12 mouse cellular contexts compared by ENCODE assay signal in genomic region chr3:84335421-84336073, GRCm38 (mm10). TPM values are rescaled to one million over a fixed set of nuclear protein-coding genes. Genes with fewer than 3 reads are reported as not detected.
DNase-seq lines count a peak whose midpoint lies in the region; ATAC-seq and TF ChIP-seq lines count a peak whose summit lies in the region.
"Had no signal": no experiment of that assay in that cellular context is flagged by ENCODE, and none has a peak within 500 bp of the region (broad histone marks: within the 10 kb centered on the region; RNA-seq: fewer than 3 reads in every experiment).

No protein-coding gene starts in this region.

- no peaks in the 10 kb centered on the region for H3K9me3 ChIP-seq in heart, postnatal 0 days (replicated peaks; ENCODE audit: control insufficient read depth, low read length)
- H3K9me3 ChIP-seq in CH12.LX (replicated peaks; ENCODE audit: low read length): no peaks in the 10 kb centered on the region
- H3K9me3 ChIP-seq in embryonic facial prominence, embryonic 14.5 days (ENCODE audit: control insufficient read depth, low read length): no peaks in the 10 kb centered on the region
- H3K9me3 ChIP-seq in hindbrain, postnatal 0 days (ENCODE audit: low read length): no peaks in the 10 kb centered on the region
- H3K9me3 ChIP-seq: embryonic facial prominence, embryonic 12.5 days had no signal

- 52% methylated on average over 8 of the region's 8 CpGs for WGBS in heart, postnatal 0 days
- WGBS in embryonic facial prominence, embryonic 14.5 days: 44% methylated on average over 8 of the region's 8 CpGs
- WGBS in hindbrain, postnatal 0 days: 36% methylated on average over 8 of the region's 8 CpGs

- in situ Hi-C loops in CH12.LX (cut with MboI; ENCODE audit: low pct_ligation_motif_present, low pct_unique_long_range_greater_than_20kb, low sequenced_read_pairs): loop anchor here (25.0 kb wide), 2 partner anchors 327 to 552 kb away; partner anchors contain the start of gene Tmem154

- no peak for TF ChIP-seq CTCF in heart, postnatal 0 days (IDR thresholded peaks at IDR 0.05; ENCODE audit: low read depth)
- TF ChIP-seq CTCF in CH12.LX (conservative IDR thresholded peaks at IDR 0.05 in 1 of 2, IDR thresholded peaks at IDR 0.05 in 1 of 2; ENCODE audit: low read depth in 2 of 2, low read length in 2 of 2): no peak
- TF ChIP-seq CTCF in hindbrain, postnatal 0 days (IDR thresholded peaks at IDR 0.05; ENCODE audit: low read depth): no peak

- 0 out of 2 replicates have a peak overlapping the region, but pooled peaks have one; percentile 55 for H3K4me2 ChIP-seq in heart, postnatal 0 days (ENCODE audit: low read depth, low read length)
- peak overlapping the region; percentile 55 for H3K4me2 ChIP-seq in CH12.LX (ENCODE audit: insufficient read depth, low read depth, poor library complexity, severe bottlenecking)
- peak overlapping the region; percentile 47; the same call in 1 of the 2 replicates for H3K4me2 ChIP-seq in embryonic facial prominence, embryonic 14.5 days (ENCODE audit: low read depth, low read length)
- H3K4me2 ChIP-seq in hindbrain, postnatal 0 days (ENCODE audit: low read depth, low read length): peak overlapping the region; percentile 58

- no peaks in the 10 kb centered on the region for H3K36me3 ChIP-seq in heart, postnatal 0 days (replicated peaks; ENCODE audit: control insufficient read depth, insufficient read depth, low read length)
- H3K36me3 ChIP-seq in CH12.LX (replicated peaks in 1 of 2; ENCODE audit: control insufficient read depth in 1 of 2, insufficient read depth in 1 of 2, low read length in 1 of 2): no peaks in the 10 kb centered on the region
- H3K36me3 ChIP-seq in embryonic facial prominence, embryonic 14.5 days (ENCODE audit: control insufficient read depth, insufficient read depth, low read length): no peaks in the 10 kb centered on the region
- H3K36me3 ChIP-seq in hindbrain, postnatal 0 days (ENCODE audit: insufficient read depth, low read length): no peaks in the 10 kb centered on the region
- H3K36me3 ChIP-seq: embryonic facial prominence, embryonic 12.5 days had no signal

- no peak for TF ChIP-seq RAD21 in CH12.LX (IDR thresholded peaks at IDR 0.05; ENCODE audit: low read depth, low read length)

- peak; percentile 66 for TF ChIP-seq POLR2A in CH12.LX (IDR thresholded peaks at IDR 0.05; ENCODE audit: low read depth, low read length)

- dilution Hi-C loops in CH12.LX (cut with MboI; ENCODE audit: extremely low pct_ligation_motif_present, extremely low pct_unique_long_range_greater_than_20kb, low sequenced_read_pairs): no loop called here

- no peak overlapping the region for H3K4me3 ChIP-seq in heart, postnatal 0 days (ENCODE audit: low read depth, low read length)
- H3K4me3 ChIP-seq in CH12.LX (replicated peaks in 1 of 3; ENCODE audit: low read depth in 2 of 3, low read length in 2 of 3, poor library complexity in 1 of 3): no peak overlapping the region
- H3K4me3 ChIP-seq in embryonic facial prominence, embryonic 14.5 days (ENCODE audit: low read depth, low read length): no peak overlapping the region
- H3K4me3 ChIP-seq in hindbrain, postnatal 0 days (ENCODE audit: low read length): no peak overlapping the region

- no peaks in the 10 kb centered on the region for H3K79me2 ChIP-seq in CH12.LX (replicated peaks; ENCODE audit: control insufficient read depth, extremely low read depth, insufficient read depth, poor library complexity, severe bottlenecking)

- no peak overlapping the region for H3K9ac ChIP-seq in heart, postnatal 0 days (replicated peaks; ENCODE audit: low read depth, low read length)
- H3K9ac ChIP-seq in CH12.LX (ENCODE audit: insufficient read depth, low read depth): 0 out of 2 replicates have a peak overlapping the region, but pooled peaks have one; percentile 14
- H3K9ac ChIP-seq in embryonic facial prominence, embryonic 14.5 days (ENCODE audit: low read depth, low read length): no peak overlapping the region
- no peak overlapping the region for H3K9ac ChIP-seq in hindbrain, postnatal 0 days (replicated peaks; ENCODE audit: low read length)
- H3K9ac ChIP-seq: embryonic facial prominence, embryonic 12.5 days had no signal

- H3K27me3 ChIP-seq in heart, postnatal 0 days (ENCODE audit: control insufficient read depth, insufficient read depth, low read length): 0 out of 2 replicates have a peak, but pooled peaks cover 3% of the 10 kb centered on the region
- peaks cover 3% of the 10 kb centered on the region for H3K27me3 ChIP-seq in CH12.LX (replicated peaks)
- H3K27me3 ChIP-seq in embryonic facial prominence, embryonic 14.5 days (replicated peaks; ENCODE audit: control insufficient read depth, insufficient read depth, low read length): 0 out of 2 replicates have a peak, but pooled peaks cover 6% of the 10 kb centered on the region
- no peaks in the 10 kb centered on the region for H3K27me3 ChIP-seq in hindbrain, postnatal 0 days (ENCODE audit: insufficient read depth, low read length)

- no peak for DNase-seq in heart, postnatal 0 days (ENCODE audit: low spot score)
- no peak for DNase-seq in heart, adult 18-20 months
- no peak for DNase-seq in CH12.LX (ENCODE audit: extremely low read depth)
- no peak for DNase-seq in embryonic facial prominence, embryonic 14.5 days (ENCODE audit: low spot score)
- no peak for DNase-seq in hindbrain, postnatal 0 days (ENCODE audit: low spot score)
- DNase-seq in layer of hippocampus, adult 9-10 months (ENCODE audit: low spot score): no peak
- DNase-seq in gastrocnemius, postnatal 14 days: no peak
- DNase-seq in adrenal gland, postnatal 10 days: no peak
- DNase-seq: cerebellum, adult 9-11 months; layer of hippocampus, adult 9-11 months; right cerebral cortex, postnatal 14 days had no signal

- ATAC-seq in heart, postnatal 0 days (ENCODE audit: insufficient read depth, low read depth): no peak
- no peak for ATAC-seq in embryonic facial prominence, embryonic 14.5 days (ENCODE audit: low read depth)
- no peak for ATAC-seq in hindbrain, postnatal 0 days

- no peak for TF ChIP-seq EP300 in heart, postnatal 0 days (IDR thresholded peaks at IDR 0.05; ENCODE audit: low read depth)
- TF ChIP-seq EP300 in CH12.LX (IDR thresholded peaks at IDR 0.05; ENCODE audit: low read length): no peak

- H3K27ac ChIP-seq in heart, postnatal 0 days (ENCODE audit: low read depth): no peak overlapping the region
- H3K27ac ChIP-seq in CH12.LX (ENCODE audit: insufficient read depth, low read depth): 0 out of 2 replicates have a peak overlapping the region, but pooled peaks have one; percentile 35
- no peak overlapping the region for H3K27ac ChIP-seq in embryonic facial prominence, embryonic 14.5 days (replicated peaks; ENCODE audit: low read depth, low read length)
- H3K27ac ChIP-seq in hindbrain, postnatal 0 days: no peak overlapping the region
- H3K27ac ChIP-seq: embryonic facial prominence, embryonic 12.5 days had no signal

- H3K4me1 ChIP-seq in heart, postnatal 0 days (ENCODE audit: control insufficient read depth, insufficient read depth): no peaks in the 10 kb centered on the region
- H3K4me1 ChIP-seq in CH12.LX (ENCODE audit: control insufficient read depth in 1 of 2, insufficient read depth in 2 of 2): peaks cover 11 to 41% of the 10 kb centered on the region in 2 experiments
- H3K4me1 ChIP-seq in embryonic facial prominence, embryonic 14.5 days (ENCODE audit: control insufficient read depth, insufficient read depth, low read length): peaks cover 7% of the 10 kb centered on the region
- H3K4me1 ChIP-seq in hindbrain, postnatal 0 days (ENCODE audit: insufficient read depth, low read length): no peaks in the 10 kb centered on the region; the same call in 1 of the 2 replicates

- intact Hi-C loops in gastrocnemius, postnatal 14 days (cut with DNase I; ENCODE audit: low total_unique reads): no loop called here

TF ChIP-seq in CH12.LX, 34 proteins besides CTCF, POLR2A, EP300 and RAD21:
- TF ChIP-seq TBP (conservative IDR thresholded peaks at IDR 0.05; ENCODE audit: low read depth, low read length): peak; percentile 93
- peak; percentile 94 for TF ChIP-seq ZMIZ1 (IDR thresholded peaks at IDR 0.05; ENCODE audit: low read depth, low read length)
- no peak for TF ChIP-seq MYC (IDR thresholded peaks at IDR 0.05; ENCODE audit: low read depth, low read length)
- TF ChIP-seq TCF12 (IDR thresholded peaks at IDR 0.05; ENCODE audit: low read depth, low read length): peak; percentile 42; the same call in 1 of the 2 replicates
- no peak for TF ChIP-seq MXI1 (IDR thresholded peaks at IDR 0.05; ENCODE audit: low read depth, low read length)

RNA-seq across cellular contexts. Expression of gene Trim2, which starts 28.9 kb away (rescaled TPM):
- 6.1 and 11.0 TPM in 2 replicates for total RNA-seq in heart, postnatal 0 days (2014; rRNA removed; ENCODE audit: low replicate concordance)
- polyA plus RNA-seq in heart, postnatal 0 days (2015; fragmentation: Nextera tagmentation; extraction: Ambion mirVana): 4.9 and 6.0 TPM in 2 replicates
- total RNA-seq in heart, adult 18-20 months (2021): 1 to 10 TPM; 6.2 to 7.0 TPM
- 2.1 and 2.4 TPM in 2 replicates for total RNA-seq in CH12.LX (2012; rRNA removed)
- total RNA-seq in CH12.LX (2014; rRNA removed): 2.1 and 2.5 TPM in 2 replicates
- polyA plus RNA-seq in CH12.LX (2012; ENCODE audit: insufficient read length, low read depth): 3.3 and 3.6 TPM in 2 replicates
- 24.9 and 26.7 TPM in 2 replicates for polyA plus RNA-seq in embryonic facial prominence, embryonic 14.5 days (2014; fragmentation: Nextera tagmentation; extraction: Ambion mirVana)
- 217 and 236 TPM in 2 replicates for total RNA-seq in hindbrain, postnatal 0 days (2014; rRNA removed)
- polyA plus RNA-seq in hindbrain, postnatal 0 days (2015; fragmentation: Nextera tagmentation; extraction: Ambion mirVana): 116 and 130 TPM in 2 replicates
- 1 to 10 TPM; 4.9 to 5.4 TPM for total RNA-seq in gastrocnemius, postnatal 14 days (2021)
- total RNA-seq in adrenal gland, postnatal 10 days (2021): 10 to 100 TPM; 53.1 to 58.5 TPM
